Mouse (Mus musculus) large intestine, adult 2 months (tissue): ENCODE data around the gene Atp7b. TPM values are rescaled to one million over a fixed set of nuclear protein-coding genes. Genes with fewer than 3 reads are reported as not detected.

Source experiments
- DNase-seq: peaks from one replicate; pipeline ENCODE4 v3.0.0-alpha.2; 2012; ENCODE audit warnings: low read depth, low spot score
- WGBS: fragments of 180-500 bp; shearing (Covaris S2); methylation state at CpG from one replicate; pipeline ENCODE4 v1.1.7; 2018; 5-methylcytosine and 5-hydroxymethylcytosine counted together
- polyA plus RNA-seq: library from polyadenylated mRNA; depleted of rRNA; stranded (reverse); fragments of >200 nt; gene quantifications from 2 replicates; pipeline ENCODE4 v1.2.3, GENCODE M21; 2012; rRNA removed

The Atp7b gene
- polyA plus RNA-seq = 1.1 and 4.3 TPM in 2 replicates

GRCm38 (mm10) chr8:22059821-22060445, at the start of gene Atp7b:
TSS of gene Atp7b (minus strand) at chr8:22060305.
- under 1% methylated on average over 45 of the region's 46 CpGs for WGBS

GRCm38 (mm10) chr8:22107020-22107419, 46.9 kb upstream of the Atp7b start:
- DNase-seq = no peak

More at GRCm38 (mm10) chr8:22059821-22060445, at the start of gene Atp7b:
- peak; percentile 39 for DNase-seq

GRCm38 (mm10) chr8:22091568-22091967, 31.5 kb upstream of the Atp7b start:
- no peak for DNase-seq
- 35% methylated on average over 8 of the region's 8 CpGs for WGBS

More at GRCm38 (mm10) chr8:22107020-22107419, 46.9 kb upstream of the Atp7b start:
- 71% methylated on average over 4 of the region's 4 CpGs for WGBS

- 93% methylated on average over 4 of the region's 4 CpGs for WGBS
- no peak for DNase-seq
These were observed 29.1 kb upstream of the Atp7b start for GRCm38 (mm10) chr8:22089226-22089625.

GRCm38 (mm10) chr8:22079313-22080007, 19.4 kb upstream of the Atp7b start:
- WGBS = 65% methylated on average over 9 of the region's 9 CpGs
- no peak for DNase-seq

GRCm38 (mm10) chr8:22061126-22061525, 1.0 kb upstream of the Atp7b start:
- WGBS = 4% methylated on average over 3 of the region's 3 CpGs
- no peak for DNase-seq

GRCm38 (mm10) chr8:22060446-22060889, 363 bp upstream of the Atp7b start, which contains the start of gene Alg11:
TSS of gene Alg11 (plus strand) at chr8:22060721.
- 0% methylated on average over 33 of the region's 36 CpGs for WGBS
- peak; percentile 92 for DNase-seq

GRCm38 (mm10) chr8:22059153-22059738, 859 bp downstream of the Atp7b start:
- WGBS = 63% methylated on average over 11 of the region's 11 CpGs
- DNase-seq = no peak

- DNase-seq = no peak
- 66% methylated on average over 9 of the region's 9 CpGs for WGBS
These were observed 1.7 kb downstream of the Atp7b start for GRCm38 (mm10) chr8:22058368-22058767.

GRCm38 (mm10) chr8:22056850-22057249, 3.3 kb downstream of the Atp7b start:
- DNase-seq = no peak

GRCm38 (mm10) chr8:22055492-22055877, 4.6 kb downstream of the Atp7b start:
- WGBS = 93% methylated on average over 2 of the region's 2 CpGs
- no peak for DNase-seq

More at GRCm38 (mm10) chr8:22056850-22057249, 3.3 kb downstream of the Atp7b start:
- 42% methylated on average over 3 of the region's 3 CpGs for WGBS

- DNase-seq = no peak
- 51% methylated on average over 12 of the region's 12 CpGs for WGBS
These were observed 5.2 kb downstream of the Atp7b start for GRCm38 (mm10) chr8:22054674-22055491.

GRCm38 (mm10) chr8:22047699-22048464, 12.2 kb downstream of the Atp7b start:
- DNase-seq = no peak
- WGBS = 25% methylated on average over 2 of the region's 2 CpGs

- DNase-seq = no peak
- WGBS = 50% methylated on average over 12 of the region's 12 CpGs
These were observed 16.4 kb downstream of the Atp7b start for GRCm38 (mm10) chr8:22043706-22044105.

- DNase-seq = no peak
- WGBS = 51% methylated on average over 3 of the region's 3 CpGs
These were observed 17.6 kb downstream of the Atp7b start for GRCm38 (mm10) chr8:22042515-22042914.

GRCm38 (mm10) chr8:22040153-22040509, 20.0 kb downstream of the Atp7b start:
- 68% methylated on average over 6 of the region's 6 CpGs for WGBS
- DNase-seq = no peak

- DNase-seq = no peak
- WGBS = 12% methylated on average over 15 of the region's 15 CpGs
These were observed 20.5 kb downstream of the Atp7b start for GRCm38 (mm10) chr8:22039468-22040152.

- 41% methylated on average over 7 of the region's 7 CpGs for WGBS
- DNase-seq = no peak
These were observed 23.1 kb downstream of the Atp7b start for GRCm38 (mm10) chr8:22037022-22037421.

GRCm38 (mm10) chr8:22036137-22036536, 24.0 kb downstream of the Atp7b start:
- no peak for DNase-seq
- 92% methylated on average over 9 of the region's 9 CpGs for WGBS
